In genomic region chr9:123479196-123479669, GRCm38 (mm10) we compare ENCODE assay signal across 8 mouse cellular contexts. TPM values are rescaled to one million over a fixed set of nuclear protein-coding genes. Genes with fewer than 3 reads are reported as not detected.
DNase-seq lines count a peak whose midpoint lies in the region; ATAC-seq and TF ChIP-seq lines count a peak whose summit lies in the region.

No protein-coding gene starts in this region.

- TF ChIP-seq CTCF in heart, adult 2 months (IDR thresholded peaks at IDR 0.05): no peak

- DNase-seq in heart, adult 2 months: peak in 1 of 2 experiments; percentile 56
- no peak for DNase-seq in heart, postnatal 25 days (ENCODE audit: low spot score)
- peak; percentile 22 to 26 for DNase-seq in cerebellum, postnatal 14 days
- DNase-seq in hindbrain, embryonic 10.5 days (ENCODE audit: low spot score): peak; percentile 45
- DNase-seq in liver, embryonic 11.5 days (ENCODE audit: low spot score): peak; percentile 54
- no peak for DNase-seq in frontal cortex, postnatal 36 days (ENCODE audit: low spot score in 2 of 2)
- DNase-seq in left cerebral cortex, adult 11 months (ENCODE audit: low spot score): no peak

- peaks cover 27% of the 10 kb centered on the region for H3K36me3 ChIP-seq in heart, adult 2 months (ENCODE audit: control insufficient read depth, insufficient read depth, low read length)
- peaks cover 46% of the 10 kb centered on the region for H3K36me3 ChIP-seq in hindbrain, embryonic 10.5 days
- peaks cover 9% of the 10 kb centered on the region for H3K36me3 ChIP-seq in liver, embryonic 11.5 days (ENCODE audit: control insufficient read depth, insufficient read depth, low read length)
- no peaks in the 10 kb centered on the region for H3K36me3 ChIP-seq in neural tube, embryonic 13.5 days

- TF ChIP-seq EP300 in heart, adult 2 months (IDR thresholded peaks at IDR 0.05; ENCODE audit: insufficient read depth, low read depth, low read length): no peak

- peak overlapping the region; percentile 99 for H3K4me2 ChIP-seq in liver, embryonic 11.5 days
- H3K4me2 ChIP-seq in neural tube, embryonic 13.5 days: peak overlapping the region; percentile 70

- no peak for TF ChIP-seq POLR2A in heart, adult 2 months (IDR thresholded peaks at IDR 0.05; ENCODE audit: insufficient read depth, low read depth, low read length)

- H3K27me3 ChIP-seq in heart, adult 2 months (ENCODE audit: control insufficient read depth, insufficient read depth, low read length): no peaks in the 10 kb centered on the region
- no peaks in the 10 kb centered on the region for H3K27me3 ChIP-seq in hindbrain, embryonic 10.5 days (ENCODE audit: insufficient read depth, poor library complexity, severe bottlenecking)
- H3K27me3 ChIP-seq in liver, embryonic 11.5 days (replicated peaks; ENCODE audit: control insufficient read depth, insufficient read depth, low read length): no peaks in the 10 kb centered on the region
- H3K27me3 ChIP-seq in neural tube, embryonic 13.5 days: no peaks in the 10 kb centered on the region

- peak overlapping the region; percentile 84 for H3K4me3 ChIP-seq in heart, adult 2 months
- peak overlapping the region; percentile 74 for H3K4me3 ChIP-seq in hindbrain, embryonic 10.5 days
- H3K4me3 ChIP-seq in liver, embryonic 11.5 days (ENCODE audit: low read depth, low read length): peak overlapping the region; percentile 78
- peak overlapping the region; percentile 54 for H3K4me3 ChIP-seq in neural tube, embryonic 13.5 days

- no peaks in the 10 kb centered on the region for H3K9me3 ChIP-seq in hindbrain, embryonic 10.5 days
- H3K9me3 ChIP-seq in liver, embryonic 11.5 days (ENCODE audit: control insufficient read depth, low read length): no peaks in the 10 kb centered on the region
- no peaks in the 10 kb centered on the region for H3K9me3 ChIP-seq in neural tube, embryonic 13.5 days

- peak overlapping the region; percentile 92 for H3K27ac ChIP-seq in heart, adult 2 months
- peak overlapping the region; percentile 90 for H3K27ac ChIP-seq in hindbrain, embryonic 10.5 days
- peak overlapping the region; percentile 87; the same call in 1 of the 2 replicates for H3K27ac ChIP-seq in liver, embryonic 11.5 days (ENCODE audit: low read depth, low read length)
- peak overlapping the region; percentile 54; the same call in 1 of the 2 replicates for H3K27ac ChIP-seq in neural tube, embryonic 13.5 days (replicated peaks)

- intact Hi-C loops in heart, adult 2 months (cut with DNase I): loop anchor here (2.0 kb wide), 3 partner anchors 26 to 44 kb away; no protein-coding TSS in a partner anchor
- intact Hi-C loops in heart, postnatal 25 days (cut with DNase I): loop anchor here (2.0 kb wide), 1 partner anchor 26 kb away; no protein-coding TSS in a partner anchor

- peaks cover 28% of the 10 kb centered on the region for H3K4me1 ChIP-seq in heart, adult 2 months (ENCODE audit: control insufficient read depth, insufficient read depth, low read length)
- H3K4me1 ChIP-seq in hindbrain, embryonic 10.5 days (replicated peaks): peaks cover 66% of the 10 kb centered on the region
- peaks cover 45% of the 10 kb centered on the region for H3K4me1 ChIP-seq in liver, embryonic 11.5 days (replicated peaks; ENCODE audit: control insufficient read depth, insufficient read depth, low read length)
- peaks cover 61% of the 10 kb centered on the region for H3K4me1 ChIP-seq in neural tube, embryonic 13.5 days (replicated peaks)

- 7% methylated on average over 17 of the region's 17 CpGs for WGBS in heart, adult 2 months
- WGBS in hindbrain, embryonic 10.5 days: 29% methylated on average over 17 of the region's 17 CpGs
- 23% methylated on average over 17 of the region's 17 CpGs for WGBS in liver, embryonic 11.5 days
- 18% methylated on average over 17 of the region's 17 CpGs for WGBS in neural tube, embryonic 13.5 days

- H3K9ac ChIP-seq in heart, adult 2 months (ENCODE audit: low read depth, low read length): peak overlapping the region; percentile 74
- peak overlapping the region; percentile 88 for H3K9ac ChIP-seq in liver, embryonic 11.5 days (ENCODE audit: low read depth, low read length)
- peak overlapping the region; percentile 76 for H3K9ac ChIP-seq in neural tube, embryonic 13.5 days

- ATAC-seq in liver, embryonic 11.5 days (replicated peaks; ENCODE audit: low FRiP score): peak; percentile 22
- peak; percentile 19 for ATAC-seq in neural tube, embryonic 13.5 days (ENCODE audit: low read depth)

- H3K79me2 ChIP-seq in heart, adult 2 months (replicated peaks; ENCODE audit: control insufficient read depth, insufficient read depth, low read length): peaks cover 4% of the 10 kb centered on the region

RNA-seq across cellular contexts. Expression of gene Limd1, which starts 0.7 kb away (rescaled TPM):
- 10 to 100 TPM; 33.7 to 48.9 TPM for total RNA-seq in heart, adult 2 months (2021)
- 34.6 and 50.0 TPM in 2 replicates for polyA plus RNA-seq in heart, adult 2 months (2012; rRNA removed)
- 10 to 100 TPM; 31.2 to 37.8 TPM for total RNA-seq in heart, postnatal 25 days (2021)
- polyA plus RNA-seq in hindbrain, embryonic 10.5 days (2016; fragmentation: Nextera tagmentation; extraction: Ambion mirVana): 49.0 and 53.1 TPM in 2 replicates
- 41.7 and 42.2 TPM in 2 replicates for polyA plus RNA-seq in liver, embryonic 11.5 days (2014; fragmentation: Nextera tagmentation; extraction: Ambion mirVana)
- 16.2 and 20.0 TPM in 2 replicates for polyA plus RNA-seq in neural tube, embryonic 13.5 days (2015; fragmentation: Nextera tagmentation; extraction: Ambion mirVana)

RNA-seq across cellular contexts. Expression of gene Sacm1l, which starts 50.3 kb away (rescaled TPM):
- 10 to 100 TPM; 35.4 to 36.8 TPM for total RNA-seq in heart, adult 2 months (2021)
- polyA plus RNA-seq in heart, adult 2 months (2012; rRNA removed): 8.3 and 18.9 TPM in 2 replicates
- total RNA-seq in heart, postnatal 25 days (2021): 10 to 100 TPM; 32.4 to 35.8 TPM
- polyA plus RNA-seq in hindbrain, embryonic 10.5 days (2016; fragmentation: Nextera tagmentation; extraction: Ambion mirVana): 35.8 and 44.0 TPM in 2 replicates
- polyA plus RNA-seq in liver, embryonic 11.5 days (2014; fragmentation: Nextera tagmentation; extraction: Ambion mirVana): 44.5 and 55.3 TPM in 2 replicates
- polyA plus RNA-seq in neural tube, embryonic 13.5 days (2015; fragmentation: Nextera tagmentation; extraction: Ambion mirVana): 50.2 and 57.9 TPM in 2 replicates

Comparison
In these comparisons a context has a peak if more than half of its experiments do, and no peak if none do; other contexts are left out.
1. DNase-seq: peak in cerebellum, postnatal 14 days (2 of 2), hindbrain, embryonic 10.5 days (single experiment) and liver, embryonic 11.5 days (single experiment); none in heart, postnatal 25 days (single experiment), frontal cortex, postnatal 36 days (0 of 2) and left cerebral cortex, adult 11 months (single experiment).
2. Peak in every context shown above with its lines, with median percentiles within 50 percentile points of each other: H3K27ac ChIP-seq, H3K4me3 ChIP-seq and H3K9ac ChIP-seq.